Mouse (Mus musculus) retina, postnatal 1 day (tissue): Measurements from ENCODE around the gene Triap1.
"Not testable (repeated sequence)": the region's sequence is repeated elsewhere in the genome, so short reads cannot be mapped to it uniquely, and the experiment has no call there.

Experiments
- DNase-seq: peaks from one replicate; pipeline ENCODE4 v3.0.0-alpha.2; 2012

Triap1 gene

DNA sequence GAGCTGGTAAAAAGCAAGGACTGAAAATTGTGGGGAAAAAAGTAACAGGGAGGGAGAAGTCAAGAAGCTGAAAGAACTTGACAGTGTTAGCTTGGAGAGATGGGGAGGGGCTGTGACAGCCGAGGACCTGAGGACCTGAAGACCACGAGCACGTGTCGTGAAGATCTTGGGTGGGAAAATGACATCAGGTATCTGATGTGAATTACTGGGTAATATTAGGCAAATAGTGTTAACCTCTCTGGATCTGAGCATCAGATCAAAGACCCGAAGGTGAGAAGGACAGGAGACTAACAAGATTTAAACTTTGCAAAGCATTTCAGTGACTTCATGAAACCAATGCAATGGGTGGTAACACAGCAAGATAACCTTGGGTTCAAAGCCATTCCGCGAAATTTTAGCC, 1.0 kb upstream of the Triap1 start:
- no peak for DNase-seq

DNA sequence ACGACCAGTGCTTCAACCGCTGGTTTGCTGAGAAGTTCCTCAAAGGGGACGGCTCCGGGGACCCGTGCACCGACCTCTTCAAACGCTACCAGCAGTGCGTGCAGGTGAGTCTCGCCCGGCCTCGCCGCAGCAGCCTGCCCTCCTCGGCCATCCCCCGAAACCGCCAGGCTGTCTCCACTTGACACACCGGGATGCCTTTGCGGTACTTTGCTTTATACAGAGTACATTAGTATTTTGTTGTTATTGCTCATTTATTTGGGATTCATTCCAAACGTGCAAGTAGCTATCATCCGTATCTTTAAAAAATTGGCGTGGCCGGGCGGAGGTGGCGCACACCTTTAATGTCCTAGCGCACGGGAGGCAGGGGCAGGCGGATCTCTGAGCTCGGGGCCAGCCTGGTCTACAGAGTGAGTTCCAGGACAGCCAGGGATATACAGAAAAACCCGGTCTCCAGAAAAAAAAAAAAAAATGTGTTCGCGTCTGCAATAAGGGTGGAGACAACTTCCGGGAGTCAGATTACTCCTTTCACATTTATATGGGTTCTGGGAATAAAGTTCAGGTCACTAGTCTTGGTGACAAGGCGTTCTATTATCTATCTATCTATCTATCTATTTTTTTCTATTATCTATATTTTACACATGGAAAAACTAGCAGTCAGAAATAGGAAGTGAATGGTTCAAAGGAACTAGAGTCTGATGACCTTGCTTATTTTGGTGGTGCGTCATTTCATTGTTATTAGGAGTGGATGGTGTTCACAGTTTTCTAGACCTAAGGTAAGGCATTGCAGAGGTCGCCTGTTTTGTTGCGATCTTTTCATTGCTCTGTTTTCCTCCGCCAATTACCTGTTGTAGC, 515 bp downstream of the Triap1 start:
- no peak for DNase-seq

- DNase-seq, result peak; percentile 86
Observed at GRCm38 (mm10) chr5:115347564-115347963, 6.5 kb downstream of the Triap1 start.

DNA sequence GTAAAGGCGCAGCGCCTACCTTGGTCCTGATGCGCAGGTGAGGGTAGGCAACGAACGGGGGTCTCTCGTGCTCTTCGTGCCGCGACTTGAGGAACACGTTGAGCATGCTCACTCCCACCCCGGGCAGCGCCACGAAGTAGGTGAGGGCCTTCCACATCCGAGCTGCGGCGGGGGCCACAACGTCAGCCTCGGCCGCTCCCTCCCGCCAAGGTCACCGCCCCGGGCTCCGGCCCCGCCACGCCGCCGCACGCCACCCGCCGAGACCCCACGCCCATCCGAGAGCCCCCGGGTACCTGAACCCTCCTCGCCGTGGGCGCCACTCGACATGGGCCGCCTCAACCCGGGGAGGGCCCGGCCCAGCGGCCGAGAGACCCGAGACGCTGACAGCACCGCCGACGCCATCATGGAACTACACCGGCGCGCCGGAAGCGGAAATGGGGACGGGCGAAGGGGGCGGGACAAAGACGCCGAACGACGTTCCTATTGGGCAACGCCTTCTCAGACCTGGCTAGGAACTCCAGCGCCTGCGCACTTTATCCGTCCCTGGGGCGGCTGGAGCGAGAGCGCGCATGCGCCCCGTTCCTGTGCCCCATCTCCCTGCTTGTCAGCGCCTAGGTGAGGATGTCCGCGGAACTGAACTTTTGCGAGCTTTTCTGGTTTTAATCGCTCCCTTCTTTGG, 7.7 kb downstream of the Triap1 start, which contains the start of gene Cox6a1:
TSS of gene Cox6a1 (minus strand) at position 436 of the 679 bp plus-strand sequence.
- peak; percentile 98 for DNase-seq

- DNase-seq, result no peak
Observed at GRCm38 (mm10) chr5:115349225-115349555, 8.2 kb downstream of the Triap1 start.

DNA sequence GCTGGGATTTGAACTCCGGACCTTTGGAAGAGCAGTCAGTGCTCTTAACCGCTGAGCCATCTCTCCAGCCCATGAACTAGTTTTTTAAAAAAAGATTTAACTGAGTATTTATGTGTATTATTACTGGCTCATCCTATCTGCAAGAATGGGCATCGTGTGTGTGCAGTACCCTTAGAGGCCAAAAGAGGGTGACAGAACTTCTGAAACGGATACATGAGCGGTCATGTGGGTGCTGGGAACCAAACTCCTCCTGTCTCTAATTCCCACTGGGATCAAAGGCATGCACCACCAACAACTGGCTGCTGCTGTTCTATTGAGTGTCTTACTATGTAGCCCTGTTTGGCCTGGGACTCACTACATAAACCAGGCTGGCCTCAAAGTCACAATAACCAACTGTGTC, 10.3 kb downstream of the Triap1 start:
- no peak for DNase-seq

DNA sequence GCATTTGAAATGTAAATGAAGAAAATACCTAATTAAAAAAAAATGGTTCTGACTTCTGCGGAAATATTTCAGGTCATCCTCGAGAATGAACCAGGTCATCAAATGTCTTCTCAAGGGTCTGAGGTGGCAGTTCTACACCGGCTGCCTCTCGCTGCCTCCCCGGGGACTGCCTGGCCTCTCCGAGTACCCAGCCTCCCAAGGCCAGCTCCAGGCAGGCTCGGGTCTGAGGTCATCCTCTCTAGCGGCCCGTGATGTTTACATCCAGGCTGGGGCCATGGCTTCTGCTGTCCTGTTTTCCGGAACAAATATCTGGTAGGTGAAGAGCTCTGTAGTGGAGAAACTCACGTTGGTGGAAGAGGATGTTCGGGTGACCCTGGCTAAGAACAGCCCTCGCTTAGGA, 14.0 kb downstream of the Triap1 start:
- DNase-seq, result no peak

GRCm38 (mm10) chr5:115358872-115359271, 17.8 kb downstream of the Triap1 start:
- DNase-seq, result peak; percentile 88

GRCm38 (mm10) chr5:115359438-115359837, 18.4 kb downstream of the Triap1 start:
- no peak for DNase-seq

DNA sequence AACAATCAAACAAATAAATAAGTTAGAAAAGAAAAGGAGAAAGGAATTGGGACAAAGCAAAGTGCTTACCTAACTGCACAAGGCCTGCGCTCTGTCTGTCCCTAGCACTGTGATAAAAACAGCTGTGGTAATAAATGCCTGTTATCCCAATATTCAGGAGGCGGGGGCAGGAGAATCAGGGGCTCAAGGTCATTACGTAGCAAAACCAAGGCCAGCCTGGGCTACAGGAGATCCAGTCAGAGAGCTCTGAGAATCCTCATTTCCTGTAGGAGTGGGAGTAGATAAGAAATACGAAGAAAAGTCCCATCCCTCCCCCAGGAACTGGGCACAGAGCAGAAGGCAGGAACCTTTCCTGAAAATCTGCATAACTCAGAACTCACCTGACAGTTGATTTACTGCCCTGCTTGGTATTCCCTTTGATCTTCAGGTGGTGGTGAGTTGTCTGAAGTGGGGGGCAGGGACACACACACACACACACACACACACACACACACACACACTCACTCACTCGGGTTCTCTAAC, 18.9 kb downstream of the Triap1 start:
- no peak for DNase-seq

DNA sequence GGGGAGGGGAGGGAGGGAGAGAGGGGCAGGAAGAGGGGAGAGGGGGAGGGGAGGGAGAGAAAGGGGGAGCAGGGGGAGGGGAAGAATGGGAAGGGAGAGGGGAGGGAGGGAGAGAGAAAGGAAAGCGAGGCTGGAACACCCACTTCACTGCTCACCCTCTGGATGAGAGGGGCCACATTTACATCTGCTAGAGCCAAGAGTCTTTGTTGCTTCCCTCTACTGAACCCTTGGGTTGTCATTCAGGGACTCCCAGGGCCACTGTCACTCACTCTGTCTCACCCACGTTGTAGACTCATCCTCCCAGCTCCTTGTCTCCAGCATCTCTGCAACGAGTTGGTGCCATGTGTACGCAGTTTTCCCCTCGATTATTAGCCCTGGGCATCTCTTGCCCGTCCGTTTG, 21.2 kb downstream of the Triap1 start:
- DNase-seq, result peak; percentile 46

DNA sequence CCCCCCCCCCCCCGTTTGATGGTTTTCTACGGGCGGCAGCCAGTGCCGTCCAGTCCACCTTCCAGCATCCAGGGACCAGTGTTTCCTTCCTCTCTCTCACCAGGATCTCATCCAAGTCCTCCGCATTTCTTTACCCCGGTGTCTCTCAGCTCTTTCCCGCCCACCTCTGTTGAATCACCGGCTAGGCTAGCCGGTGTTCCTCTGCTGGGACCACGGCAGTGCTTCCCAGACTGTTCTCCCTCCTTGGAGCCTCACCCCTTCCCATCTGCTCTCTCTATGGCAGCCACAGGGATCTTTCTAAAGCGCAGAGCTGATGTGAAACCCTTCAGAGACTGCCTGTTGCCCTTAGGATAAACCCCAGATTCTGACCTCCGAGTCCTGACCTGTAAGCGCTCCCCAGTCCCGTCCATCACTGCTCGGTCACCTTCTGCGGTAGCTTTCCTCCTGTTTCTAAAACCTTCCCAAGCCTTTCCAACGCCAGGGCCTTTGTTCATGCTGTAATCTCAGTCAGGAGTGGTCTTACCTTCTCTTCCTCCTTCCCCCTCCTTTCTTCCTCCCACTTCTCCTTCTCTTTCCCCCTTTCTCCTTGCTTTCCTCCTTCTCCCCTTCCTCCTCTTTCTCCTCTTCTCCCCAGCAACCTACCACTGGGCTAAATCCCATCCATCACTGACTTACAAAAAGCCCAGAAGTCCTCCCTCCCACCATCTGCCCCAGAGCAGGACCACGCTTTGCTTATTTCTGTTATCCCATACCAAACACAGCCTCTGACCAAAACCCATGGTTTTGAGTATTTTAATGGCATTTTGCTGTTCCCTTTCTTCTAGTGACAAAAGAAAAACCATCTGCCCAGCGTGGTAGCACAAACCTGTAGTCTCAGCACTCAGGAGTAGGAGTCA, 22.0 kb downstream of the Triap1 start:
- no peak for DNase-seq

DNA sequence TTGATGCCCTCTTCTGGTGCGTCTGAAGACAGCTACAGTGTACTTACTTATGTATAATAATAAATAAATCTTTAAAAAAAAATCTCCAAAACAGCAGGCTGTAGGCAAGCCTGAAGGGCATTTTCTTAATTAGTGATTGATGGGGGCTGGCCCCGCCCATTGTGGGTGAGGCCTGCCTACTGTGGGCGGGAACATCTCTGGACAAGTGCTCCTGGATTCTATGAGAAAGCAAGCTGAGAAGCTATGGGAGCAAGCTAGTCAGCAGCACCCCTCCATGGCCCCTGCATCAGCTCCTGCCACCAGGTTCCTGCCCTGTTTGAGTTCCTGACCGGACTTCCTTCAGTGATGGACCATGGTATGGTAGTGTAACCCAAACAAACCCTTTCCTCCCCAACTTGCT, 23.8 kb downstream of the Triap1 start:
- no peak for DNase-seq

- peak; percentile 71 for DNase-seq
Observed at GRCm38 (mm10) chr5:115371736-115372135, 30.7 kb downstream of the Triap1 start.

GRCm38 (mm10) chr5:115373441-115374203, 32.6 kb downstream of the Triap1 start:
- DNase-seq, result peak; percentile 96

DNA sequence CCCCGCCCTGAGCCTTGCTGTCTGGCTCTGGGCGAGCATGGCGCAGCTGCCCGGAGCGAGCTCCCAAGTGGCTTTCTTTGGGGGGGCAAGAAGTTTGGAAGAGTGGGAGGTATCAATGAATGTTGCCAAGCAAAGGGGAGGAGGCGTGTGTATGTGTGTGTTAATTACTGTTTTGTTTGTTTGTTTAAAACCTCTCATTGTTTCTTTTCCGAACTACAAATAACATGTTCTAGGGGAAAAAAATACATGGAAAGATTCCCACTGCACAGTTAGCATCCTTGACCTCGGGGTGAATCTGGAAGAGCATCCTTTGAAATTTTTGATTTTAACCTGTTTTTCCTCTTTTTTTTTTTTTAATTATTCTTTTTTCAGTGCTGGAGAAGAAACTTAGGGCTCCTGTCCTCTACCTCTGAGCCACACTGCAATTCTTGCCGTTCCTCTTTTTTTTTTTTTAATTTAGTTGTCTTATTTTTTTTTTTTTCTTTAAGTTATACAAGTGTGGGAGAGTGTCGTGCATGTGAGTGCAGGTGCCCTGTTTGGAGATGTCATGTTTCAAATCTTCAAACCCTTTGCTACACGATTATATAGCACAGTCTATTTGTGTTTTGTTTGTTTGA, 33.3 kb downstream of the Triap1 start:
- no peak for DNase-seq

- no peak for DNase-seq
Observed at GRCm38 (mm10) chr5:115375436-115375835, 34.4 kb downstream of the Triap1 start.

GRCm38 (mm10) chr5:115378882-115379281, 37.9 kb downstream of the Triap1 start:
- not testable (repeated sequence) for DNase-seq

- no peak for DNase-seq
Observed at GRCm38 (mm10) chr5:115391935-115392334, 50.9 kb downstream of the Triap1 start.

DNA sequence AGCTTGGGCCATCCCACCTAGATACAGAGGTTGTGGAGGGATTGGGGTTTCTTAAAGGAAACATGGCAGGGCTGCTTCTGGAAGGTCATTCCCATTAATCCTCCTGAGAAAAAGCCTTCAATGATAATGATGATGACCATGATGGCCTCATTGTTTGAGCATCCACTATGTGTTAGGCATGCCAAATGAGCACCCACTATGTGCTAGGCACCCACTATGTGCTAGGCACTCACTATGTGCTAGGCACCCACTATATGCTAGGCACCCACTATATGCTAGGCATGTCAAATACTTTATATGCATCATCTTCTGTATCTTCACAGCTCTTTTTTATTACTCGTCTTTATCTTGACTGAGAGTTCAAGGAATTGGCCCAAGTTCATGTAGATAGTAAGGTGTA, 51.9 kb downstream of the Triap1 start:
- DNase-seq, result no peak
